Mouse (Mus musculus): Measurements from ENCODE around the gene Ccdc14.

DNA sequence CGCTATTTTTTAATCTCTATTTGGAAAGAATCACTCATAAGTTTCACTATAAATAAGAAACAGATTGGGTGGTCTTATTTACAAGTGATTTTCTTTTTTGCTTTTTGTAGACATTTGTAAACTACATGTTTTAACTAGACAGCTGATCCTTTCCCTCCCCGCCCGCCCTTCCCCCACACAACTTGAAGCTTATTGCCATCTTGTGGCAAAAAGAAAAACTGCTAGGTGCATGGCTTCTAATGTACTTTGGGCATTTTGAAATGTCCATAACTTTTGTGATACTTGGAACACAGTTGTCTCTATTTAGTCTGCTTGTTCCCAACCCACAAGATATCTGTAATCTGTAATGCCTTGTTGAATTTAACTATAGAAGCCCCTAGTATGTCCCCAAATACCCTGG, 21.1 kb downstream of the Ccdc14 start:
- TF ChIP-seq POLR2A (IDR thresholded peaks at IDR 0.05; ENCODE audit: control insufficient read depth, extremely low read depth, insufficient read depth, low read length, poor library complexity) (no peak), CTCF (IDR thresholded peaks at IDR 0.05; ENCODE audit: borderline replicate concordance, control insufficient read depth, extremely low read depth, insufficient read depth, low read length, poor library complexity) (no peak)

All from thymus, adult 2 months (tissue).